ENCODE assay signal across 22 mouse cellular contexts in genomic region chr2:167612122-167612521, GRCm38 (mm10). TPM values are rescaled to one million over a fixed set of nuclear protein-coding genes. Genes with fewer than 3 reads are reported as not detected.
A peak's percentile ranks its signal among the peaks of the same experiment; 100 is the strongest.
DNase-seq lines count a peak whose midpoint lies in the region; ATAC-seq and TF ChIP-seq lines count a peak whose summit lies in the region.
"Had no signal": no experiment of that assay in that cellular context is flagged by ENCODE, and none has a peak within 500 bp of the region (broad histone marks: within the 10 kb centered on the region; RNA-seq: fewer than 3 reads in every experiment).

No protein-coding gene starts in this region.

- no peak for TF ChIP-seq EP300 in stomach, postnatal 0 days (optimal IDR thresholded peaks at IDR 0.05)

- H3K4me2 ChIP-seq in intestine, embryonic 16.5 days (ENCODE audit: low read depth, low read length) = no peak overlapping the region
- H3K4me2 ChIP-seq in intestine, postnatal 0 days (replicated peaks; ENCODE audit: low read depth) = no peak overlapping the region
- H3K4me2 ChIP-seq in stomach, postnatal 0 days (replicated peaks; ENCODE audit: low read depth) = no peak overlapping the region
- no peak overlapping the region for H3K4me2 ChIP-seq in liver, embryonic 12.5 days
- H3K4me2 ChIP-seq: embryonic facial prominence, embryonic 13.5 days; embryonic facial prominence, embryonic 15.5 days; forebrain, embryonic 13.5 days had no signal

- no peaks in the 10 kb centered on the region for H3K27me3 ChIP-seq in intestine, embryonic 16.5 days (replicated peaks; ENCODE audit: control insufficient read depth, insufficient read depth, low read length)
- H3K27me3 ChIP-seq in intestine, postnatal 0 days (replicated peaks; ENCODE audit: control insufficient read depth, insufficient read depth, low read length) = no peaks in the 10 kb centered on the region
- no peaks in the 10 kb centered on the region for H3K27me3 ChIP-seq in stomach, postnatal 0 days (ENCODE audit: control insufficient read depth, insufficient read depth, low read length)
- no peaks in the 10 kb centered on the region for H3K27me3 ChIP-seq in liver, embryonic 12.5 days (replicated peaks)
- H3K27me3 ChIP-seq: embryonic facial prominence, embryonic 13.5 days; embryonic facial prominence, embryonic 15.5 days; forebrain, embryonic 13.5 days had no signal

- WGBS in intestine, embryonic 16.5 days = 93% methylated on average over 14 of the region's 14 CpGs
- WGBS in intestine, postnatal 0 days = 91% methylated on average over 14 of the region's 14 CpGs
- WGBS in stomach, postnatal 0 days = 86% methylated on average over 14 of the region's 14 CpGs
- WGBS in liver, embryonic 12.5 days (ENCODE audit: insufficient replicate concordance) = 91% methylated on average over 14 of the region's 14 CpGs

- H3K36me3 ChIP-seq in intestine, embryonic 16.5 days (ENCODE audit: control insufficient read depth, insufficient read depth, low read length) = peaks cover 37% of the 10 kb centered on the region
- H3K36me3 ChIP-seq in intestine, postnatal 0 days (ENCODE audit: control insufficient read depth, insufficient read depth) = peaks cover 58% of the 10 kb centered on the region
- peaks cover 23% of the 10 kb centered on the region for H3K36me3 ChIP-seq in stomach, postnatal 0 days (ENCODE audit: control insufficient read depth, insufficient read depth, low read length)
- peaks cover 88% of the 10 kb centered on the region for H3K36me3 ChIP-seq in liver, embryonic 12.5 days

- no peak overlapping the region for H3K9ac ChIP-seq in intestine, embryonic 16.5 days (ENCODE audit: low read depth, low read length)
- no peak overlapping the region for H3K9ac ChIP-seq in intestine, postnatal 0 days (ENCODE audit: low read depth, low read length)
- no peak overlapping the region for H3K9ac ChIP-seq in stomach, postnatal 0 days (ENCODE audit: low read length)
- H3K9ac ChIP-seq in liver, embryonic 12.5 days = no peak overlapping the region
- H3K9ac ChIP-seq: embryonic facial prominence, embryonic 13.5 days; embryonic facial prominence, embryonic 15.5 days; forebrain, embryonic 13.5 days had no signal

- 0 out of 2 replicates have a peak, but pooled peaks have one; percentile 25 for ATAC-seq in intestine, embryonic 16.5 days
- no peak for ATAC-seq in intestine, postnatal 0 days
- 0 out of 2 replicates have a peak, but pooled peaks have one; percentile 13 for ATAC-seq in stomach, postnatal 0 days (ENCODE audit: low FRiP score, low TSS enrichment)
- no peak for ATAC-seq in liver, embryonic 12.5 days
- ATAC-seq: forebrain, embryonic 13.5 days; forebrain, embryonic 16.5 days had no signal

- no peak overlapping the region for H3K27ac ChIP-seq in gastrocnemius, adult 2 months
- H3K27ac ChIP-seq in intestine, embryonic 16.5 days (ENCODE audit: low read length) = no peak overlapping the region
- H3K27ac ChIP-seq in intestine, postnatal 0 days (ENCODE audit: low read depth, low read length) = no peak overlapping the region
- no peak overlapping the region for H3K27ac ChIP-seq in stomach, postnatal 0 days (replicated peaks)
- no peak overlapping the region; the same call in 1 of the 2 replicates for H3K27ac ChIP-seq in liver, embryonic 12.5 days
- H3K27ac ChIP-seq: embryonic facial prominence, embryonic 13.5 days; embryonic facial prominence, embryonic 15.5 days; forebrain, embryonic 13.5 days had no signal

- no peak overlapping the region for H3K4me3 ChIP-seq in gastrocnemius, adult 2 months
- H3K4me3 ChIP-seq in intestine, embryonic 16.5 days (ENCODE audit: low read length) = no peak overlapping the region
- H3K4me3 ChIP-seq in intestine, postnatal 0 days (ENCODE audit: low read depth, low read length) = no peak overlapping the region
- no peak overlapping the region for H3K4me3 ChIP-seq in stomach, postnatal 0 days (ENCODE audit: low read depth, low read length)
- H3K4me3 ChIP-seq in liver, embryonic 12.5 days = no peak overlapping the region
- H3K4me3 ChIP-seq: embryonic facial prominence, embryonic 13.5 days; embryonic facial prominence, embryonic 15.5 days; erythroblast, embryonic 14.5 days; forebrain, embryonic 13.5 days had no signal

- H3K4me1 ChIP-seq in intestine, embryonic 16.5 days (ENCODE audit: control insufficient read depth, insufficient read depth, low read length) = no peaks in the 10 kb centered on the region
- H3K4me1 ChIP-seq in intestine, postnatal 0 days (replicated peaks; ENCODE audit: control insufficient read depth, insufficient read depth, low read length) = no peaks in the 10 kb centered on the region
- no peaks in the 10 kb centered on the region for H3K4me1 ChIP-seq in stomach, postnatal 0 days (replicated peaks; ENCODE audit: control insufficient read depth, insufficient read depth)
- H3K4me1 ChIP-seq in liver, embryonic 12.5 days = peaks cover 23% of the 10 kb centered on the region
- H3K4me1 ChIP-seq: embryonic facial prominence, embryonic 13.5 days; embryonic facial prominence, embryonic 15.5 days; forebrain, embryonic 13.5 days had no signal

- TF ChIP-seq CTCF in gastrocnemius, adult 2 months (IDR thresholded peaks at IDR 0.05) = no peak
- TF ChIP-seq CTCF in intestine, postnatal 0 days (IDR thresholded peaks at IDR 0.05; ENCODE audit: low read depth) = no peak
- no peak for TF ChIP-seq CTCF in stomach, postnatal 0 days (IDR thresholded peaks at IDR 0.05; ENCODE audit: low read depth)

- H3K9me3 ChIP-seq in intestine, embryonic 16.5 days (ENCODE audit: control insufficient read depth, low read length) = peaks cover 2% of the 10 kb centered on the region; the same call in 1 of the 2 replicates
- no peaks in the 10 kb centered on the region for H3K9me3 ChIP-seq in intestine, postnatal 0 days (ENCODE audit: control insufficient read depth)
- H3K9me3 ChIP-seq in stomach, postnatal 0 days (ENCODE audit: control insufficient read depth, low read length) = no peaks in the 10 kb centered on the region
- peaks cover 11% of the 10 kb centered on the region; the same call in 1 of the 2 replicates for H3K9me3 ChIP-seq in liver, embryonic 12.5 days (replicated peaks)
- H3K9me3 ChIP-seq: embryonic facial prominence, embryonic 15.5 days had no signal

- peak; percentile 19 for DNase-seq in gastrocnemius, adult 2 months
- DNase-seq in gastrocnemius, postnatal 10 days = no peak
- DNase-seq in stomach, postnatal 0 days (ENCODE audit: low spot score) = no peak
- DNase-seq: adrenal gland, adult 2 months; adrenal gland, postnatal 10 days; adrenal gland, postnatal 25 days; cerebellum, adult 11 months; cerebellum, adult 18-20 months; cerebellum, adult 8-10 months; cerebellum, adult 9-11 months; cerebellum, postnatal 14 days; cerebellum, postnatal 36 days; embryo, embryonic 11 days had no signal

- intact Hi-C loops in gastrocnemius, adult 2 months (cut with DNase I) = no loop called here

RNA-seq across cellular contexts. Expression of gene Ube2v1, which starts 19.8 kb away (rescaled TPM):
- total RNA-seq in gastrocnemius, adult 2 months (2021) = 100 to 1,000 TPM; 170 to 181 TPM
- total RNA-seq in gastrocnemius, postnatal 10 days (2021) = 100 to 1,000 TPM; 179 to 199 TPM
- polyA plus RNA-seq in intestine, embryonic 16.5 days (2015; fragmentation: Nextera tagmentation; extraction: Ambion mirVana) = 273 and 293 TPM in 2 replicates
- 173 and 174 TPM in 2 replicates for polyA plus RNA-seq in intestine, postnatal 0 days (2015; fragmentation: Nextera tagmentation; extraction: Ambion mirVana)
- 234 and 253 TPM in 2 replicates for polyA plus RNA-seq in stomach, postnatal 0 days (2015; fragmentation: Nextera tagmentation; extraction: Ambion mirVana)
- 256 and 259 TPM in 2 replicates for polyA plus RNA-seq in liver, embryonic 12.5 days (2016; fragmentation: Nextera tagmentation; extraction: Ambion mirVana)

RNA-seq across cellular contexts. Expression of gene Gm20431, which starts 49.2 kb away (rescaled TPM):
- total RNA-seq in gastrocnemius, adult 2 months (2021) = 10 to 100 TPM in 1 of 2 experiments, 1 to 10 TPM in 1; 3.7 to 11.5 TPM
- total RNA-seq in gastrocnemius, postnatal 10 days (2021) = 10 to 100 TPM; 10.6 to 15.8 TPM
- polyA plus RNA-seq in intestine, embryonic 16.5 days (2015; fragmentation: Nextera tagmentation; extraction: Ambion mirVana) = 2.0 and 3.2 TPM in 2 replicates
- 8.8 and 10.0 TPM in 2 replicates for polyA plus RNA-seq in intestine, postnatal 0 days (2015; fragmentation: Nextera tagmentation; extraction: Ambion mirVana)
- 13.4 and 14.1 TPM in 2 replicates for polyA plus RNA-seq in stomach, postnatal 0 days (2015; fragmentation: Nextera tagmentation; extraction: Ambion mirVana)
- 1.8 and 4.8 TPM in 2 replicates for polyA plus RNA-seq in liver, embryonic 12.5 days (2016; fragmentation: Nextera tagmentation; extraction: Ambion mirVana)
- total RNA-seq: common myeloid progenitor, adult 5-6 weeks had no signal
- polyA plus RNA-seq: erythroblast, embryonic 14.5 days had no signal

Comparison
In these comparisons a context has a peak if more than half of its experiments do, and no peak if none do; other contexts are left out.
1. ATAC-seq: peak in intestine, embryonic 16.5 days (single experiment) and stomach, postnatal 0 days (single experiment); none in intestine, postnatal 0 days (single experiment) and liver, embryonic 12.5 days (single experiment).